Mouse (Mus musculus): ENCODE data around the gene Catsperg1. TPM values are rescaled to one million over a fixed set of nuclear protein-coding genes. Genes with fewer than 3 reads are reported as not detected.

Catsperg1 gene
- total RNA-seq (2023): 1 to 10 TPM; 1.3 to 2.2 TPM

DNA sequence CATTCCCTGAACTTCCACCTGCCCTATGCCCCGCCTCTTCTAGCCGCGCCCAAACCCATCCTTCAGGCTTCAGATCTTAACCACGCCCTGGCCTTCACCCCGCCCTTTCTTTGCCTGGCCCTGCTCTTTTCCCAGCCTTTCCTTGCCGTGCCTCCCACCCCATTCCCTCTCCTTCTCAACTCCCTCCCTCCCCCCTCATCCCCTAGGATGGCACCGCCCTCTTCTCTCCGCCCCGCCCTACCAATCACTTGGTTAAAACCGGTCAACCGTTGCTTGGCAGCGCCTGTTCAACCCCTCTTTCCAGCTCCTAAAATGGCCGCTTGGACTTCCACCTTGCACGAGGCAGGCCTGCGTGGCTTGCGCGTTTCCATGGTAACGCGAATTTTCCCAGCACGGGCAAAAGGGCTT lies at the start of gene Catsperg1:
Gene Catsperg1 (minus strand): TSS at position 361 of the 408 bp plus-strand sequence.

DNA sequence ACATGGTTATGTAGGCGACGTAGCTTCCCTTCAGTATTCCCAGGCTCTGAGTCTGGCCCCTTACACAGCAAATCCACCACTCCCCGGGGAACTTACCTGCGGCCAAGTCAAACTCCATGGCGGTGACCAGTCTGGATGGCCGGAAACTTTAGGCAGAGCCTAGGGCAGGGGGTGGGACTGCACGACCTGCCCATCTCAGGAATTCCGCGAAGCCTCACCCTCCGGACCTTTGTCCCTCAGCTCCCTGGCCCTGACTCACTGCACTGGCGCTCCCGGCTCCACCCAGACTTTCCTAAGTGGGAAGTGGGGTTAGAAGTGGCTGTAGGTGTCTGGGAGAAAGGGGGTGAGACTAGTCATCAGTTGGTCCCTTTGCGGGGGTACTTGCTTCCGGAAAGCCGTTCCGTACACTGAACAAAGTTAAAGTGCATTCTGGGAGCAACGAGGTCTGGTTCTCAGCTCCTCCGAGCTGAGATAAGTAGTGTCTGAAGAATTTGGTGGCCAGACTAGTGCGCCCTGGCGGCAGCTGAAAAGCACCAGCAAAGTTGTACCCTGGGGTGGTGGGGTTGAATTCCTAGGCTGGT lies 34.5 kb upstream of the Catsperg1 start, which contains the start of gene 2200002D01Rik:
Gene 2200002D01Rik (minus strand): TSS at position 206 of the 581 bp plus-strand sequence.

DNA sequence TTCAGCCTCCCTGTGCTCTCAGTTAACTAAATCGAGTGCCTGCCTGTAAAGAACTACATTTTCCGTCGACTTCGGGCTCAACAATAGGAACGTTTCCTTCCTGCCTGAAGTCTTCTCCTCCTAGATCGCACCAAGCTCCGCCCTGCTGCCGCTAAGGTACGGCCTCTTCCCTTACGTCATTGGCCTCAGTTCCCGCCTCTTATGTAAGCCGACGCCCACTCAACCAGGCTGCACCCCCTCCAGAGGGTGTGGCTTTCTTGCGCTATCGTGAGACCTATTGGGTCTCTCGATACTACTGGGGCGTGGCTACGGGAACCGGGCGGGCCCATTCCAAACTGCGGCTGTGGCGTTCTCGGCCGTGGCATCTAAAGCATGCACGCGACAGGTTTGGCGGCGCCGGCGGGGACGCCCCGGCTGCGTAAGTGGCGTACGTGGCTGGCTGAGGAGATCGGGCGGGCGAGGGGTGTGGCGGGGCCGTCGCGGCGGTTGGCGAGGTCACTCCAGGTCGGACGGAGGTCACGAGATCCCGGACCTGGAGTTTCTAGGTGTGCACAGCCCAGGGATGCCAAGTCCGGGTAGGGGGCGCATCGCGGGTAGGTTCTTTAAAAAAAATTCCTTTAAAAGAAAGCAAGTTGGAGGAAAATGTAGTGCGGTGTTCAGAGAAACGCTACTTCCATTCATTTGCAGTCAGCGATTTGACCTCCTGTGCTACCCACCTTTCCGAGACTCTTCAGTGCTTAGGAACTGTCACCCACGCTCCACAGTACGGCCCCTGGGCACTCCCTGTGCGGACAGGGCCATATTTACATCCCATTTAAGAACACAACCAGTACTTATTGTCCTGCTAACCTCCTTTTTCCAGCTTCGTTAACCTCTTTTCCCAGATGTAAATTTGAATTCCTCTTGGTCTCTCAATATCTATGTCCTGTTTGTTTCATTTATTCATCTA lies 24.5 kb upstream of the Catsperg1 start, which contains the start of gene Yif1b:
Gene Yif1b (plus strand): TSS at position 311 of the 949 bp plus-strand sequence.

GRCm38 (mm10) chr7:29232247-29233013 lies 18.6 kb upstream of the Catsperg1 start, which contains the start of gene Kcnk6:
Gene Kcnk6, minus strand, starts transcription at chr7:29232515.

GRCm38 (mm10) chr7:29180077-29180853 lies 33.6 kb downstream of the Catsperg1 start, which contains the start of gene Psmd8:
Gene Psmd8, minus strand, starts transcription at chr7:29180701.

DNA sequence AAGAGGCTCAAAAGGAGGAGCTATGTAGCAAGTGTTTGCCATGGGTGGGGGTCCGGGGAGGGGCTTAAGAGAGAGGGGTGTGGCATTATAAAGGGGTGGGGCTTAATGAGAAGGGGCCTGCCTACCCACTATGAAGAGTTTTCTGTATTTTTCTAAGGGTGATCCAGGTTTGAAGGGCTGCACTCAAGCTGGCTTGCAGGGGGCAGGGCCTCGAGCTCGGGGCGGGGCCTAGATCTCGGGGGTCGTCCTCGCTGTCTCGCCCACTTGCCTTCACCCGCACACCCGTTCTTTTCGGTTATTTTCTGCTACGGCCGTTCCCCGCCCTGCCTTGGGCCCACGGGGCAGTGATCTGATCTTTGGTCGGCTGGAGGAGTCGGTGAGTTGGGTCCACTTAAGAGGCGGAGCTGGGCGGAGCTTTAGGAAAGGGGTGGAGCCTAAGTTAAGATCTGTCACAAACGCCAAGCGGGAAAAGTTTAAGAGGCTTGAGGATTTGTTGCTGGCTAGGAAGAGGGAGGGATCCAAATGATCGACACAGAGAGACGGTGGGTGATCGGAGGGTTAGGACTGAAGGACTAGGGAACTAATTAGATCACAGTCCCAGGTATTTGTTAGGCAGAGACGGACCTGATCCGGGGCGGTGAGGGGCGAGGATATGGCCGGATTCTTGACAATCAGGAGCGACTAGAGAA lies 43.6 kb downstream of the Catsperg1 start, which contains the start of the genes Ggn and Spred3:
Gene Ggn (plus strand): TSS at position 145 of the 689 bp plus-strand sequence.
Gene Spred3 (minus strand): TSS at position 346 of the 689 bp plus-strand sequence.

GRCm38 (mm10) chr7:29155838-29156782 lies 57.7 kb downstream of the Catsperg1 start, which contains the start of gene Fam98c:
Gene Fam98c, minus strand, starts transcription at chr7:29156234.

GRCm38 (mm10) chr7:29134693-29135386 lies 79.0 kb downstream of the Catsperg1 start, which contains the start of gene Rasgrp4:
Gene Rasgrp4, plus strand, starts transcription at chr7:29134851.

Other genes starting within 250 kb of the Catsperg1 start
- gene Eif3k, start 232.2 kb downstream of the Catsperg1 start, total RNA-seq (2023): 100 to 1,000 TPM; 183 to 186 TPM
- gene Map4k1, start 232.0 kb downstream of the Catsperg1 start, total RNA-seq (2023): 10 to 100 TPM; 39.2 to 44.9 TPM
- under 1 TPM; 0.18 to 0.20 TPM for gene Ryr1, start 88.9 kb downstream of the Catsperg1 start, total RNA-seq (2023)
- gene Rasgrp4, start 79.2 kb downstream of the Catsperg1 start, total RNA-seq (2023): 100 to 1,000 TPM; 271 to 292 TPM
- 10 to 100 TPM; 14.4 to 18.2 TPM for gene Fam98c, start 57.8 kb downstream of the Catsperg1 start, total RNA-seq (2023)
- gene Ggn, start 43.8 kb downstream of the Catsperg1 start, total RNA-seq (2023): under 1 TPM; 0.24 to 0.82 TPM
- 1 to 10 TPM; 2.4 to 3.0 TPM for gene Spred3, start 43.6 kb downstream of the Catsperg1 start, total RNA-seq (2023)
- 100 to 1,000 TPM; 165 to 168 TPM for gene Psmd8, start 33.3 kb downstream of the Catsperg1 start, total RNA-seq (2023)
- 1 to 10 TPM; 6.3 to 8.5 TPM for gene Kcnk6, start 18.5 kb upstream of the Catsperg1 start, total RNA-seq (2023)
- gene Yif1b, start 24.3 kb upstream of the Catsperg1 start, total RNA-seq (2023): 10 to 100 TPM; 20.9 to 21.0 TPM
- under 1 TPM in 1 of 2 experiments, not detected in 1; 0.59 TPM for gene 2200002D01Rik, start 34.4 kb upstream of the Catsperg1 start, total RNA-seq (2023)
- 10 to 100 TPM; 22.0 to 24.0 TPM for gene Spint2, start 67.9 kb upstream of the Catsperg1 start, total RNA-seq (2023)
- gene Ppp1r14a, start 75.3 kb upstream of the Catsperg1 start, total RNA-seq (2023): not detected
- not detected for gene Dpf1, start 89.9 kb upstream of the Catsperg1 start, total RNA-seq (2023)